Comparison of ENCODE assay signal across 8 mouse cellular contexts in the genomic region with DNA sequence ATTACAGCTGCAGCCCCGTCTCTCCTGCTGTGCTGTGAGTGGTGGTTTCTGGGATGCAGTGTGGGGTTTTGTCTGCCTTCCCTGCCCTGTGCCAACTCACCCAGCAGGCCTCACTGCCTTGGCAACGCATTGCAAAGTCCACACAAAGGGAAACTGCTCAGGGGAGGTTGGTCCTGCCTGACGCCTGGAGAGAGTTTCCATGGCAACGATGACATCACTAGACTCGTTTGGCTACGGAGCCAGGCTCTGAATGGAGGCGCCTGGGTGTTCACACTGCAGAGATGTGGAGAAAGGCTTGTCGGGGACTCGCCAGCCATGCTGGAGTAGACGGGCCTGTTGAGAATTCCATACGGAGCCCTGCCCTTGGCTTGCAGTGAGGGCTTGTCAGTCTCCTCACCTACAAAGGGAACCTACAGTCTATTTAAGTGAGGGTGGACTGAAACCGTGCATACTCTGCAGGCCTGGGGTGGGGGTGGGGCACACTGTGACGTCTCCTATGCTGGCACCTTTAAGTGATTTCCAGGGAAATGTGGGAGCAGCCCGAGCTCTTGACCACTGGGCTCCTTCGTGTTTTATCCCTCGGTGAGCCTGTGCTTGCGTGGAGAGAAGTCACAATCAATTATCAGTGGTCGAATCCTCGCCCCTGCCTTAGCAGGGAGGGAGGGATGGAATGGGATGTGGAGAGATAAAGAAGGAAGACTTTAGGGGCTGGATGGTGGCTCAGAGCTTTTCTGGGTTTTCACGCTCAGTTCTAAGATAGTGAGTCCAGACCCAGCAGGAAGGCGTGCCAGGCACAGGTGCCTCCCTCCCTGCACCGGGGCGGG. TPM values are rescaled to one million over a fixed set of nuclear protein-coding genes. Genes with fewer than 3 reads are reported as not detected.
A peak's percentile ranks its signal among the peaks of the same experiment; 100 is the strongest.
DNase-seq lines count a peak whose midpoint lies in the region; ATAC-seq and TF ChIP-seq lines count a peak whose summit lies in the region.

No protein-coding gene starts in this region.

- DNase-seq in c-Kit-positive CD71-negative TER-119-negative erythroid progenitor cells, embryonic 14.5 days (ENCODE audit: low read depth) = peak; percentile 50
- peak; percentile 78 for DNase-seq in heart, postnatal 25 days (ENCODE audit: low spot score)
- DNase-seq in large intestine, adult 2 months (ENCODE audit: low read depth, low spot score) = peak; percentile 99
- DNase-seq in neural tube, embryonic 10.5 days (ENCODE audit: extremely low spot score, low spot score) = peak; percentile 86
- peak; percentile 69 for DNase-seq in urinary bladder, adult 2 months (ENCODE audit: low spot score)

- TF ChIP-seq CTCF in E14TG2a.4 (conservative IDR thresholded peaks at IDR 0.05; ENCODE audit: low read length) = no peak

- H3K27ac ChIP-seq in forebrain, embryonic 13.5 days = peak overlapping the region; percentile 100
- no peak overlapping the region for H3K27ac ChIP-seq in liver, embryonic 15.5 days (replicated peaks)

- H3K27me3 ChIP-seq in E14TG2a.4 (ENCODE audit: insufficient read depth, low read length) = no peaks in the 10 kb centered on the region; the same call in 1 of the 2 replicates
- H3K27me3 ChIP-seq in forebrain, embryonic 13.5 days = no peaks in the 10 kb centered on the region
- H3K27me3 ChIP-seq in liver, embryonic 15.5 days = peaks cover 30% of the 10 kb centered on the region; the same call in 1 of the 2 replicates

- no peaks in the 10 kb centered on the region for H3K36me3 ChIP-seq in E14TG2a.4 (ENCODE audit: insufficient read depth, low read length)
- H3K36me3 ChIP-seq in forebrain, embryonic 13.5 days (ENCODE audit: poor library complexity, severe bottlenecking) = no peaks in the 10 kb centered on the region
- H3K36me3 ChIP-seq in liver, embryonic 15.5 days (replicated peaks) = no peaks in the 10 kb centered on the region

- intact Hi-C loops in heart, postnatal 25 days (cut with DNase I) = loop anchor here (2.0 kb wide), 1 partner anchor 50 kb away; a partner anchor contains a TSS

- H3K4me3 ChIP-seq in E14TG2a.4 (replicated peaks; ENCODE audit: low read length) = peak overlapping the region; percentile 60
- H3K4me3 ChIP-seq in forebrain, embryonic 13.5 days = peak overlapping the region; percentile 18
- H3K4me3 ChIP-seq in liver, embryonic 15.5 days (replicated peaks) = no peak overlapping the region

- peaks cover 89% of the 10 kb centered on the region for H3K4me1 ChIP-seq in E14TG2a.4 (replicated peaks; ENCODE audit: low read depth, low read length)
- peaks cover 46% of the 10 kb centered on the region for H3K4me1 ChIP-seq in forebrain, embryonic 13.5 days
- H3K4me1 ChIP-seq in liver, embryonic 15.5 days (replicated peaks) = peaks cover 17% of the 10 kb centered on the region

- peak; percentile 98 for ATAC-seq in forebrain, embryonic 13.5 days
- peak; percentile 29 for ATAC-seq in liver, embryonic 15.5 days (ENCODE audit: insufficient read depth)

- H3K9ac ChIP-seq in forebrain, embryonic 13.5 days = peak overlapping the region; percentile 62
- no peak overlapping the region for H3K9ac ChIP-seq in liver, embryonic 15.5 days

- no peaks in the 10 kb centered on the region for H3K9me3 ChIP-seq in E14TG2a.4 (ENCODE audit: low read length)
- H3K9me3 ChIP-seq in forebrain, embryonic 13.5 days (replicated peaks) = no peaks in the 10 kb centered on the region
- no peaks in the 10 kb centered on the region for H3K9me3 ChIP-seq in liver, embryonic 15.5 days (replicated peaks)

- H3K4me2 ChIP-seq in forebrain, embryonic 13.5 days = peak overlapping the region; percentile 52
- peak overlapping the region; percentile 39 for H3K4me2 ChIP-seq in liver, embryonic 15.5 days

- WGBS in forebrain, embryonic 13.5 days = 0% methylated on average over 23 of the region's 23 CpGs
- 6% methylated on average over 23 of the region's 23 CpGs for WGBS in large intestine, adult 2 months
- 13% methylated on average over 23 of the region's 23 CpGs for WGBS in liver, embryonic 15.5 days (ENCODE audit: insufficient replicate concordance)

RNA-seq across cellular contexts. Expression of a gene that starts 50.6 kb away (rescaled TPM):
- 39.0 and 41.0 TPM in 2 replicates for polyA plus RNA-seq in forebrain, embryonic 13.5 days (2015; fragmentation: Nextera tagmentation; extraction: Ambion mirVana)
- total RNA-seq in heart, postnatal 25 days (2021) = 10 to 100 TPM; 57.2 to 60.6 TPM
- 34.1 and 79.2 TPM in 2 replicates for polyA plus RNA-seq in large intestine, adult 2 months (2012; rRNA removed)
- polyA plus RNA-seq in liver, embryonic 15.5 days (2015; fragmentation: Nextera tagmentation; extraction: Ambion mirVana) = 12.8 and 13.0 TPM in 2 replicates
- 36.6 and 36.9 TPM in 2 replicates for polyA plus RNA-seq in urinary bladder, adult 2 months (2012; rRNA removed)
